In genomic region chr10:36523881-36524280, GRCm38 (mm10) we compare ENCODE assay signal across 10 mouse cellular contexts. TPM values are rescaled to one million over a fixed set of nuclear protein-coding genes. Genes with fewer than 3 reads are reported as not detected.
"Had no signal": no experiment of that assay in that cellular context is flagged by ENCODE, and none has a peak within 500 bp of the region (broad histone marks: within the 10 kb centered on the region; RNA-seq: fewer than 3 reads in every experiment).

No protein-coding gene starts in this region.

- DNase-seq: lung, adult 18-20 months; lung, embryonic 14.5 days; lung, postnatal 10 days; retina, postnatal 1 day; spleen, adult 18-20 months; thymus, adult 2 months; thymus, postnatal 25 days; thymus, postnatal 4 days had no signal

RNA-seq across cellular contexts. Expression of gene Hs3st5, which starts 17.3 kb away (rescaled TPM):
- total RNA-seq: megakaryocyte progenitor cell, adult 5-6 weeks; monocyte, adult 5-6 weeks had no signal
